Mouse (Mus musculus): Measurements from ENCODE around the gene Angptl7.

GRCm38 (mm10) chr4:148510691-148511090, 10.4 kb upstream of the Angptl7 start:
- TF ChIP-seq CTCF (IDR thresholded peaks at IDR 0.05; ENCODE audit: low read depth) (no peak), EP300 (IDR thresholded peaks at IDR 0.05; ENCODE audit: low read depth) (no peak)
